Mouse (Mus musculus) ES-Bruce4 (cell line): ENCODE measurements at regions not wholly inside any gene's neighbourhood (a gene's known extent, or its start where the extent isn't known, plus 50 kb on each side); places are given as distances from the start of the nearest gene placed in this dataset.

ENCODE experiments used
- CTCF ChIP-seq: IDR thresholded peaks from one replicate; pipeline ENCODE4 v1.8.1; 2011; ENCODE audit warnings: low read depth, low read length
- EP300 ChIP-seq: IDR thresholded peaks from 2 replicates; pipeline ENCODE4 v1.6.1; 2011; ENCODE audit warnings: low read depth, low read length; ENCODE audit not compliant: insufficient read depth
- POLR2A ChIP-seq: IDR thresholded peaks from one replicate; pipeline ENCODE4 v1.8.1; 2011; ENCODE audit warnings: low read length; ENCODE audit not compliant: insufficient read depth

DNA sequence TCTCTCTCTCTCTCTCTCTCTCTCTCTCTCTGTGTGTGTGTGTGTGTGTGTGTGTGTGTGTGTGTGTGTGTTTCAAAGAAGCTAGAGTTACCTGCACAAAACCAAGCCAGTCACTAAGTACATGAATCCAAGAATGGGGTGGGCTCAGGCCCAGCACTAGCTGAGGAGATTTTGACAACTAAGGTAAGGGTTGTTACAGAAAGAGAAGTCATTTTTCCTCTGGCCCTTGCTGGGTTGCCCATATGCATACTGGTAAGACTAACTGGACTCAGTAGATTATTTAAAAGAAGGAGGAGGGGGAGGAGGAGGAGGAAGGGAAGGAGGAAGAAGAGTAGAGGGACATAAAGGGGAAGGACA is 62.4 kb upstream of the Sv2b start:
- TF ChIP-seq CTCF = no peak
- no peak for TF ChIP-seq POLR2A
- TF ChIP-seq EP300 = no peak
